Comparison of ENCODE assay signal across 30 mouse cellular contexts in genomic region chr12:52034956-52035355, GRCm38 (mm10). TPM values are rescaled to one million over a fixed set of nuclear protein-coding genes. Genes with fewer than 3 reads are reported as not detected.
"Had no signal": no experiment of that assay in that cellular context is flagged by ENCODE, and none has a peak within 500 bp of the region (broad histone marks: within the 10 kb centered on the region; RNA-seq: fewer than 3 reads in every experiment).

No protein-coding gene starts in this region.

- ATAC-seq: hindbrain, postnatal 0 days; inflammation-experienced regulatory T-cells, adult 6 months; intestine, embryonic 15.5 days; intestine, postnatal 0 days had no signal

- DNase-seq: gastrocnemius, postnatal 14 days; gastrocnemius, postnatal 36 days; heart, adult 11 months; heart, adult 2 months; heart, postnatal 14 days; heart, postnatal 36 days; kidney, adult 18-20 months; kidney, adult 8-10 months; kidney, postnatal 10 days; kidney, postnatal 25 days; kidney, postnatal 4 days; liver had no signal

RNA-seq across cellular contexts. Expression of gene Gpr33, which starts 7.1 kb away (rescaled TPM):
- polyA plus RNA-seq: gonadal fat pad, adult 2 months; heart, adult 2 months; heart, embryonic 11.5 days; heart, embryonic 13.5 days; heart, embryonic 15.5 days; heart, postnatal 0 days; hindbrain, embryonic 11.5 days; hindbrain, embryonic 13.5 days; hindbrain, embryonic 15.5 days; hindbrain, postnatal 0 days; inflammation-experienced regulatory T-cells, adult 6 months; intestine, embryonic 15.5 days; intestine, postnatal 0 days; kidney, embryonic 14.5 days; kidney, embryonic 16.5 days; limb, embryonic 10.5 days; limb, embryonic 12.5 days; limb, embryonic 14.5 days; liver, embryonic 11.5 days had no signal
